Mouse (Mus musculus) erythroblast, embryonic 14.5 days (primary cell): ENCODE measurements around the gene Arhgef11. TPM values are rescaled to one million over a fixed set of nuclear protein-coding genes. Genes with fewer than 3 reads are reported as not detected.

Source experiments
- H3K27me3 ChIP-seq: 2 replicates; pipeline ENCODE4 v1.6.1; 2012; ENCODE audit warnings: inconsistent platforms; ENCODE audit not compliant: control insufficient read depth
- H3K36me3 ChIP-seq: 2 replicates; pipeline ENCODE4 v1.6.1; 2012; ENCODE audit warnings: mild to moderate bottlenecking, inconsistent platforms; ENCODE audit not compliant: control insufficient read depth
- H3K4me1 ChIP-seq: 2 replicates; pipeline ENCODE4 v1.6.1; 2012; ENCODE audit warnings: inconsistent platforms; ENCODE audit not compliant: control insufficient read depth
- H3K4me3 ChIP-seq: replicated peaks from 2 replicates; pipeline ENCODE3; 2012; ENCODE audit warnings: moderate library complexity, mild to moderate bottlenecking, inconsistent platforms
- H3K9me3 ChIP-seq: 2 replicates; pipeline ENCODE4 v1.6.1; 2012; ENCODE audit warnings: low read length, inconsistent platforms, mixed read lengths; ENCODE audit not compliant: control insufficient read depth
- GATA1 ChIP-seq: IDR thresholded peaks from 2 replicates; pipeline ENCODE4 v1.6.1; 2012; ENCODE audit warnings: low read length, inconsistent platforms, mixed read lengths
- TAL1 ChIP-seq: IDR thresholded peaks from 3 replicates; pipeline ENCODE4 v1.6.1; 2012; ENCODE audit warnings: low read length, inconsistent platforms, mixed read lengths
- polyA plus RNA-seq: library from polyadenylated mRNA; stranded (reverse); fragments of >175 nt; gene quantifications from 2 replicates; pipeline ENCODE4 v1.2.3, GENCODE M21; 2012

Arhgef11 gene
- polyA plus RNA-seq, 1 experiment = 0.03 TPM

DNA sequence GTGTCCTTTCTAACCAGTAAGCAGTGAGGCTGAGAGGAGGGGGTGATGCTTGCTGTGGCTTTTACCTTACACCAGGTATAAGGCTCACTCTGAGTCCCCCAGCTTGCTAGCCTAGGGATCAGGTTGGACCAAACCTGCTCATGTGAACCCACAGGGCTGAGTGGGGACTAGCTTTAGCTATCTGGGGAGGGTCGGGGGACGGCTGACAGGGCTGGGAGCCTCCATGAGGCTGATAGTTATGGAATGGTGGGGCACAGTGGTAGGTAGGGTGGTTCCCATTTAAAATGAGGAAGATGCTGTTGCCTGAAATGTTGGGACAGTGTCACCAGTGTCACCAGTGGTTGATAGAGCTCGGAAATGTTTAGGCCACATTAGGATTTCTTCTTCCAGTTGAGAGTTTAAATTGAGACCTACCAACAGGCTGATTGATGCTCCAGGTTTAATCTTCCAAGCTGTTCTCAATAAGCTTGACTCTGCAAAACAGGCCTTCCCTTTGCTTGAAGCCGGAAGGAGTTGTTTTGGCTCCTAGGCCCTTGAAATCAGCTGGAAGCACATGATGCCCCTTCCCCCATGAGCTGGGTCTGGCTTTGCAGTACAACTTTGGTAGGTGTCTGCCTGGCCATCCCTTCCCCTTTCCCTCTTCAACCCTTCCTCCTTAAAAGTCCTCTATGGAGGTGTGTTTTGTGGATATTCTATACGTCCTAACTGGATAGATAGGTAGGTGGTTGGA, 1.8 kb downstream of the Arhgef11 start:
- Histone ChIP-seq H3K9me3 (no peaks in the 10 kb centered on the region), H3K4me1 (peaks cover 13% of the 10 kb centered on the region), H3K36me3 (no peaks in the 10 kb centered on the region), H3K27me3 (peaks cover 38% of the 10 kb centered on the region), H3K4me3 (peak overlapping the region; percentile 28)
- TF ChIP-seq TAL1 = no peak

DNA sequence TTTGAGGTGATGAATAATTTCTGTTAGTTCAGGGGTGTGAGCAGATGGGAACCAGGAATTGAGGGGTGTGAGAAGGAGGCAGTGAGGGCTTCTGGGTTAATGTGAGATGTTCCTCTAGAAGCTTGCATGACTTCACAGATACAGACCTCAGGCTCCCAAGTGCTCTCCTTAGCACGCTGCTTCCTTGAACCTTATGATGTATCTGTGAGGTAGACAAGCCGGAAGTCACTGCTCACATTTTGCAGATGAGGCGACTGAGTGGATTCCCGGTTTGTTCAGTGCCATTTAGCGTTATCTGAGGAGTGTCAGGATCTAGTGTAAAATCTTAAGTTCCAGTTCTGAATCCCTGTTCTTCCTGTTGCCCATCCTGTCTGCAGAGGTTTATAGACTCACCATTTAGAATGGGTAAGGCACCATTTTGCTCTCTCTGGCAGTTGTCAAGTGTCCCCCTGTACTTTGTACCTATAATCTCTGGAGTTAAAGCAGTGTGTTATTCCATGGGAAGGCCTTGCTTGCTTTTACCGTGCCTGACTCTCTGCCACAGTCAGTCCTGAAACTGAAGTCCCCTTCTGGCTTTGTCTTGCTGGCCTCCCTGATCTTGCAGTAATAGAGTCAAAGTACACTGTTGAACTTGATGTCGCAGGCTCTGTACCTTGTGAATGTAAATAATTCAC, 3.0 kb downstream of the Arhgef11 start:
- Histone ChIP-seq H3K9me3 (no peaks in the 10 kb centered on the region), H3K27me3 (peaks cover 36% of the 10 kb centered on the region), H3K4me3 (no peak overlapping the region), H3K4me1 (peaks cover 13% of the 10 kb centered on the region), H3K36me3 (no peaks in the 10 kb centered on the region)
- no peak for TF ChIP-seq GATA1
- no peak for TF ChIP-seq TAL1

DNA sequence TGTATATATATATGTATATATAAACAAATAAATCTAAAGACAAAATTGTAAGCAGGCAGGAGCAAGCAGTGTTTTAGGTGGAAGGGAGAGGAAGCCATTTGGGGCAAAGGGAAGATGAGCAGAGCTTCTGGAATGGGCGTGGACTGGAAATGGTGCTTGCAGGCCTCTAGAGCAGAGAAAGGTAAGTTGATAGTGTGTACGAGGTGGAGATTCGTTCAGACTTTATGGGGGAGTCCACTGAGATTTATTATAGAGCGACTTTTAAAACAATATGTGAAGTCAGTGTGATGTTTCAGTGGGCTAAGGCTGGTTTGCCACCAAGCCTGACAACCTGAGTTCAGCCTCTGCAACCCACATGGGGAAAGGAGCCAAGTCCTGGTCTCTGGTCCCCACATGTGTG, 7.5 kb downstream of the Arhgef11 start:
- no peak overlapping the region for H3K4me3 ChIP-seq
- no peaks in the 10 kb centered on the region for H3K4me1 ChIP-seq
- no peaks in the 10 kb centered on the region for H3K9me3 ChIP-seq
- no peaks in the 10 kb centered on the region for H3K27me3 ChIP-seq
- no peak for TF ChIP-seq TAL1
- TF ChIP-seq GATA1 = no peak
- no peaks in the 10 kb centered on the region; the same call in 1 of the 2 replicates for H3K36me3 ChIP-seq

DNA sequence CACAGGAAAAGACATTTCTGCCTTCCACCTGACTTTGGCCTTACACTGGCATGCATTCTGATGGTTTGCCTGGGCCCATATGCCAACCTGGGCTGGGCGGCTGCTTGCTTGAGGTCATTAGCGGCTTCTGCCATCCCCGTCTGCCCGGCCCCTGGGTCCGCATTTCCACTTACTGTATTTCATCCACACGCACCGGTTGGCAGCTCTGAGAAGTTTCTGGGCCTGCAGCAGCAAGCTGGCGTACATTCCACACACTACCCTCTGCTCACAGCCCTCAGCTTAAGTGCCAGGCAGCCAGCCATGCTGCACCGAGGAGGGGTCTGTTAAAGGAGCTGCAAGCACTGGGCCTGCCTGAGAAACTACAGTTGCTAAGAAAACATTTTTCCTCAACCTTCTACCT, 13.5 kb downstream of the Arhgef11 start:
- TF ChIP-seq GATA1 = no peak
- no peak for TF ChIP-seq TAL1
- H3K9me3 ChIP-seq = no peaks in the 10 kb centered on the region

DNA sequence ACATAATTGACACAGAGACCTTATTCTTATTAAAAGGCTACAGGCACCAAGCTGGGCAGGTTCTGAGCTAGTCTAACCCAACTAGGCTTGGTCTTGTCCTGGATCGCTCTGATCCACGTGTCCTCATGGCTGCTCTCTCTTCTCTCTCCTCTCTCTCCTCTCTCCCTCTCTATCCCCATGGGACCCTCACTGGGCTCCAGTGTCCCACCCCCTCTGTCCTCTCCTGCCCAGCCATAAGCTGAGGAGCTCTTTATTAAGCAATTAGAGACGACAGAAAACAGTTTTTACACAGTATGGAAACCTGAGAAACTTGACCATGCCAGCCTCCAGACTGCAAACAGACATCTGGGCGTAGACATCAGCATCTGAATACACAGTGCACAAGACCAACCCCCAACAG, 14.0 kb downstream of the Arhgef11 start:
- H3K4me1 ChIP-seq = no peaks in the 10 kb centered on the region
- no peak overlapping the region for H3K4me3 ChIP-seq
- H3K36me3 ChIP-seq = no peaks in the 10 kb centered on the region; the same call in 1 of the 2 replicates
- no peaks in the 10 kb centered on the region for H3K9me3 ChIP-seq
- no peaks in the 10 kb centered on the region for H3K27me3 ChIP-seq
- TF ChIP-seq TAL1 (no peak), GATA1 (no peak)

More for the DNA sequence above, 13.5 kb downstream of the Arhgef11 start:
- Histone ChIP-seq H3K27me3 (no peaks in the 10 kb centered on the region), H3K4me3 (no peak overlapping the region), H3K4me1 (no peaks in the 10 kb centered on the region), H3K36me3 (no peaks in the 10 kb centered on the region; the same call in 1 of the 2 replicates)

DNA sequence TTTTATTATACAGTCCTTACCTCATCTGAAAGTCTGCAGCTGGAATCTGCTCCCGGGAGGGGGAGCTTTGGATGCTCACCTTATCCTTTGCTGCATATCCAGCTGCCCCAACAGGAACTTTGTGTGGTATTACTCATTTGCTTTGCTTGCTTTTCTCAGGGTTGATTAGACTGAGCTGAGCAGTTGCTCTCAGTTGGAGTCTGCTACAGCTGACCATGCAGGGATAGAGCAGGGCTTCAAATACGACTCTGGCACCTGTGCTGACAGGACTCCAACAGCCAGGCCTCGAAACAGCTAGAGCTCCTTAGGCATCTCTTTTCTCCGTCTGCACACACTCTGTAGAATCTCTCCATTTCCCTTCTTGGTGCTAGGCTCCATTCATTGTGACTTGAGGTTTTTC, 18.2 kb downstream of the Arhgef11 start:
- TF ChIP-seq GATA1 = no peak
- no peak for TF ChIP-seq TAL1
- Histone ChIP-seq H3K36me3 (no peaks in the 10 kb centered on the region), H3K4me3 (no peak overlapping the region), H3K9me3 (no peaks in the 10 kb centered on the region), H3K27me3 (no peaks in the 10 kb centered on the region), H3K4me1 (no peaks in the 10 kb centered on the region)

DNA sequence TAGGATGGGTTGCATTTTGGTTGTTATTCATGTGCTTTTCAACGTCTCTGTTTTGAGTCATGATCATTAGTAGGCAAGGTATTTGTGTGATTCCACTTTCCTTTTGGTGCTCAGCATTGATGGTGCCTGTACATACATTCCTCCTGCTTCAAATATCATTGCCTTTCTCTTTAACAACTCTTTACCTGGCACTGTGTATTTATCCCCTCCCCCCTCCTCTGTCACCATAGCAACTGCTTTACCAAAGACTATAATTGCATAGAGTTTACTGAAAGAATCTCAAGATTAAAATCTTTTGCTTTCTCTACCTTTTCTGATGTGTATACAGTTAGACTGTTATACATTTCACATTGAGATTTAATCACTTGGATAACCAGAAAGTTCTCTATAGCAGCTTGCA, 26.1 kb downstream of the Arhgef11 start:
- Histone ChIP-seq H3K36me3 (no peaks in the 10 kb centered on the region), H3K4me1 (no peaks in the 10 kb centered on the region), H3K9me3 (no peaks in the 10 kb centered on the region), H3K27me3 (no peaks in the 10 kb centered on the region), H3K4me3 (no peak overlapping the region)
- TF ChIP-seq GATA1 (no peak), TAL1 (no peak)

DNA sequence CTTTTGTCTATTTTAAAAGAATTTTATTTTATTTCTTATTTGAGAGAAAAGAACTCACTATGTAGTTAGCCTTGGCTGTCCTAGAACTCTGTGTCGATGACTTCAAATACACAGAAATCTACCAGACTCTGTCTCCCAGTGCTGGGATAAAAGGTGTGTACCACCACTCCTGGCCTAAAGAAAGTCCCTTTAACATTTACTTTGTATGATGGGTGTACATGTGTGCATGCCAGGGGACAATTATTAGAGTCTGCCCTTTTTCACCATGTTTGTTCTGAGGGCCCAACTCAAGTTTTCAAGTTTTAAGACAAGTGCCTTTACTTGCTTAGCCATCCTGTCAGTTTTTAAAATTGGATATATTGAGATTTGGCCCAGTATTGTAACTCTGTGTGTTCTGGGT, 28.8 kb downstream of the Arhgef11 start:
- no peaks in the 10 kb centered on the region for H3K4me1 ChIP-seq
- H3K27me3 ChIP-seq = no peaks in the 10 kb centered on the region
- H3K9me3 ChIP-seq = no peaks in the 10 kb centered on the region
- no peak for TF ChIP-seq GATA1
- TF ChIP-seq TAL1 = no peak
- H3K4me3 ChIP-seq = no peak overlapping the region
- no peaks in the 10 kb centered on the region for H3K36me3 ChIP-seq

DNA sequence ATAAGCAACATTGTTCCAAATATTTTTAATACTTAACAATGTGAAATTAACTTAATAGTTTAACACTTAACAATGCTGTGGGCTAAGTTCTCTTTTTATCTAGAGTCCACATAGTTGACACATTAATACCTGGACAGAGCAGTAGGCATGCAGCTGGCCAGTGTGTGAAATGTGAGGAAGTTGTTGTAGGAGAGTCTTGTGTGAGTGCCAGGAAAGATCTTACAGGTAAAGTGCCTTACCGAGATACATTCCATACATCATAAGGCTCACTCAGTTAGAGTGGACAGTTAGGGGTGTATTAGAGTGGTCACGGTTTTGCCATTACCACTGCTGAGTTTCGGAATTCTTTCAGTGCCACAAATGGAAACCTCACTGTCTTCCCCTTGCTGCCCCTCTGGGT, 31.7 kb downstream of the Arhgef11 start:
- Histone ChIP-seq H3K4me3 (no peak overlapping the region), H3K4me1 (no peaks in the 10 kb centered on the region), H3K36me3 (no peaks in the 10 kb centered on the region), H3K9me3 (no peaks in the 10 kb centered on the region), H3K27me3 (no peaks in the 10 kb centered on the region)
- TF ChIP-seq TAL1 = no peak
- no peak for TF ChIP-seq GATA1
